Mouse (Mus musculus): ENCODE measurements at regions not wholly inside any gene's neighbourhood (a gene's known extent, or its start where the extent isn't known, plus 50 kb on each side); places are given as distances from the start of the nearest gene placed in this dataset.
A peak's percentile ranks its signal among the peaks of the same experiment; 100 is the strongest.

- no peak for DNase-seq (ENCODE audit: low spot score)
These were observed 50.9 kb upstream of the 1810046K07Rik start for GRCm38 (mm10) chr9:51379589-51379988.

- no peak for DNase-seq (ENCODE audit: low spot score)
These were observed 65.2 kb upstream of the 1810046K07Rik start for GRCm38 (mm10) chr9:51393921-51394320.

- DNase-seq (ENCODE audit: low spot score), result peak; percentile 4
These were observed 65.7 kb upstream of the 1810046K07Rik start for GRCm38 (mm10) chr9:51394372-51394771.

GRCm38 (mm10) chr9:51396801-51397200, 68.1 kb upstream of the 1810046K07Rik start:
- no peak for DNase-seq (ENCODE audit: low spot score)

GRCm38 (mm10) chr9:51397589-51398220, 69.0 kb upstream of the 1810046K07Rik start:
- no peak for DNase-seq (ENCODE audit: low spot score)

GRCm38 (mm10) chr9:51398886-51399285, 70.2 kb upstream of the 1810046K07Rik start:
- no peak for DNase-seq (ENCODE audit: low spot score)

- DNase-seq (ENCODE audit: low spot score), result no peak
These were observed 70.6 kb upstream of the 1810046K07Rik start for GRCm38 (mm10) chr9:51399356-51399755.

- DNase-seq (ENCODE audit: low spot score), result no peak
These were observed 73.1 kb upstream of the 1810046K07Rik start for GRCm38 (mm10) chr9:51401779-51402178.

GRCm38 (mm10) chr9:51407978-51408377, 79.3 kb upstream of the 1810046K07Rik start:
- DNase-seq (ENCODE audit: low spot score), result no peak

- DNase-seq (ENCODE audit: low spot score), result no peak
These were observed 90.3 kb upstream of the 1810046K07Rik start for GRCm38 (mm10) chr9:51418923-51419482.

GRCm38 (mm10) chr9:51422553-51422952, 93.8 kb upstream of the 1810046K07Rik start:
- no peak for DNase-seq (ENCODE audit: low spot score)

GRCm38 (mm10) chr9:51423341-51423740, 94.6 kb upstream of the 1810046K07Rik start:
- no peak for DNase-seq (ENCODE audit: low spot score)

- DNase-seq (ENCODE audit: low spot score), result no peak
These were observed 101.7 kb upstream of the 1810046K07Rik start for GRCm38 (mm10) chr9:51430426-51430825.

GRCm38 (mm10) chr9:51437130-51437529, 108.4 kb upstream of the 1810046K07Rik start:
- no peak for DNase-seq (ENCODE audit: low spot score)

GRCm38 (mm10) chr9:51441773-51442381, 113.2 kb upstream of the 1810046K07Rik start:
- no peak for DNase-seq (ENCODE audit: low spot score)

- DNase-seq (ENCODE audit: low spot score), result no peak
These were observed 127.0 kb upstream of the 1810046K07Rik start for GRCm38 (mm10) chr9:51455690-51456089.

- no peak for DNase-seq (ENCODE audit: low spot score)
These were observed 133.8 kb upstream of the 1810046K07Rik start for GRCm38 (mm10) chr9:51462463-51463024.

- no peak for DNase-seq (ENCODE audit: low spot score)
These were observed 141.3 kb upstream of the 1810046K07Rik start for GRCm38 (mm10) chr9:51470031-51470430.

GRCm38 (mm10) chr9:51476511-51477056, 147.9 kb upstream of the 1810046K07Rik start:
- DNase-seq (ENCODE audit: low spot score), result no peak

- no peak for DNase-seq (ENCODE audit: low spot score)
These were observed 159.1 kb upstream of the 1810046K07Rik start for GRCm38 (mm10) chr9:51487840-51488239.

- DNase-seq (ENCODE audit: low spot score), result no peak
These were observed 178.7 kb upstream of the 1810046K07Rik start for GRCm38 (mm10) chr9:51507265-51507913.

GRCm38 (mm10) chr9:51517643-51518042, 188.9 kb upstream of the 1810046K07Rik start:
- no peak for DNase-seq (ENCODE audit: low spot score)
